9 mouse cellular contexts compared by ENCODE assay signal in the genomic region with DNA sequence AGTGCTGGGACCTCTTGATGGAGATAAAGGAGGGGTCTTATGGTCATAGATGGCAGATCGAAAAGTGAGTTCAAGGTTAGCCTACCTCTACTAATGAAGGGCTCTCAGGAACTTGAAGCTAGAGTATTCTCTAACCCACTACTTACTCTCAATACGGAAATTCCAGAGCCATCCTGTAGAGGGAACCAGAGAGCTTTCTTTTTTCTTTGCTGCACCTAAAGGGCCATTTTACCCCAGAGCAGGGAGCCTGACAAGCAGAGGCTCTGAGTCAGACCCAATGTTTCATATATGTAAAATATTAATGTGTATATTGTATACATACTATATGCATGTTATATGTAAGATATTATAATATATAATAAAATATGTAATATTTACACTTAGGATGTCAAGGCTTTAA.
DNase-seq lines count a peak whose midpoint lies in the region; ATAC-seq and TF ChIP-seq lines count a peak whose summit lies in the region.
"Had no signal": no experiment of that assay in that cellular context is flagged by ENCODE, and none has a peak within 500 bp of the region (broad histone marks: within the 10 kb centered on the region; RNA-seq: fewer than 3 reads in every experiment).

No protein-coding gene starts in this region.

- H3K4me1 ChIP-seq in hindbrain, embryonic 10.5 days (replicated peaks) = no peaks in the 10 kb centered on the region
- H3K4me1 ChIP-seq in hindbrain, embryonic 13.5 days (replicated peaks) = no peaks in the 10 kb centered on the region
- H3K4me1 ChIP-seq in MEL (ENCODE audit: control insufficient read depth in 1 of 2, insufficient read depth in 2 of 2, low read length in 2 of 2) = no peaks in the 10 kb centered on the region
- no peaks in the 10 kb centered on the region for H3K4me1 ChIP-seq in heart, postnatal 0 days (ENCODE audit: control insufficient read depth, insufficient read depth)
- no peaks in the 10 kb centered on the region for H3K4me1 ChIP-seq in midbrain, embryonic 12.5 days
- H3K4me1 ChIP-seq: liver, embryonic 15.5 days had no signal

- H3K27ac ChIP-seq in hindbrain, embryonic 10.5 days = no peak overlapping the region
- H3K27ac ChIP-seq in hindbrain, embryonic 13.5 days = no peak overlapping the region
- H3K27ac ChIP-seq in MEL (ENCODE audit: control insufficient read depth, low read depth, low read length) = no peak overlapping the region
- H3K27ac ChIP-seq in heart, postnatal 0 days (ENCODE audit: low read depth) = no peak overlapping the region
- H3K27ac ChIP-seq in midbrain, embryonic 12.5 days (replicated peaks) = no peak overlapping the region
- H3K27ac ChIP-seq: liver, embryonic 15.5 days had no signal

- peak; percentile 7 to 58 (median 54); a peak in 5 of 6 replicates for TF ChIP-seq CTCF in MEL (IDR thresholded peaks at IDR 0.05 in 2 of 3, conservative IDR thresholded peaks at IDR 0.05 in 1 of 3; ENCODE audit: control insufficient read depth in 1 of 3, insufficient read depth in 1 of 3, low read depth in 2 of 3, low read length in 3 of 3, poor library complexity in 1 of 3, severe bottlenecking in 1 of 3)
- TF ChIP-seq CTCF in heart, postnatal 0 days (IDR thresholded peaks at IDR 0.05; ENCODE audit: low read depth) = peak; percentile 77

- TF ChIP-seq RAD21 in MEL (IDR thresholded peaks at IDR 0.05; ENCODE audit: low read depth, low read length) = peak; percentile 50

- no peak for TF ChIP-seq POLR2A in MEL (IDR thresholded peaks at IDR 0.05; ENCODE audit: control insufficient read depth in 1 of 2, insufficient read depth in 1 of 2, low read depth in 1 of 2, low read length in 2 of 2, poor library complexity in 1 of 2)

- no peaks in the 10 kb centered on the region for H3K79me2 ChIP-seq in MEL (ENCODE audit: control insufficient read depth, insufficient read depth, low read length, poor library complexity)

- no peak for TF ChIP-seq EP300 in MEL (IDR thresholded peaks at IDR 0.05; ENCODE audit: low read depth in 1 of 2, low read length in 2 of 2)
- no peak for TF ChIP-seq EP300 in heart, postnatal 0 days (IDR thresholded peaks at IDR 0.05; ENCODE audit: low read depth)

- no peaks in the 10 kb centered on the region; the same call in 1 of the 2 replicates for H3K27me3 ChIP-seq in hindbrain, embryonic 10.5 days (ENCODE audit: insufficient read depth, poor library complexity, severe bottlenecking)
- H3K27me3 ChIP-seq in hindbrain, embryonic 13.5 days = 0 out of 2 replicates have a peak, but pooled peaks cover 2% of the 10 kb centered on the region
- H3K27me3 ChIP-seq in MEL (ENCODE audit: control insufficient read depth in 1 of 2, insufficient read depth in 2 of 2, low read length in 2 of 2) = no peaks in the 10 kb centered on the region
- H3K27me3 ChIP-seq in heart, postnatal 0 days (ENCODE audit: control insufficient read depth, insufficient read depth, low read length) = peaks cover 44% of the 10 kb centered on the region
- H3K27me3 ChIP-seq in midbrain, embryonic 12.5 days = peaks cover 70% of the 10 kb centered on the region
- H3K27me3 ChIP-seq: liver, embryonic 15.5 days had no signal

- H3K9me3 ChIP-seq in hindbrain, embryonic 10.5 days = no peaks in the 10 kb centered on the region
- no peaks in the 10 kb centered on the region for H3K9me3 ChIP-seq in hindbrain, embryonic 13.5 days
- no peaks in the 10 kb centered on the region for H3K9me3 ChIP-seq in MEL (replicated peaks; ENCODE audit: insufficient read depth, low read length)
- no peaks in the 10 kb centered on the region for H3K9me3 ChIP-seq in heart, postnatal 0 days (replicated peaks; ENCODE audit: control insufficient read depth, low read length)
- no peaks in the 10 kb centered on the region for H3K9me3 ChIP-seq in midbrain, embryonic 12.5 days
- H3K9me3 ChIP-seq: liver, embryonic 15.5 days had no signal

- no peak overlapping the region for H3K4me2 ChIP-seq in hindbrain, embryonic 13.5 days
- no peak overlapping the region for H3K4me2 ChIP-seq in heart, postnatal 0 days (ENCODE audit: low read depth, low read length)
- H3K4me2 ChIP-seq in midbrain, embryonic 12.5 days (replicated peaks) = no peak overlapping the region
- H3K4me2 ChIP-seq: liver, embryonic 15.5 days had no signal

- WGBS in hindbrain, embryonic 10.5 days = 24% methylated on average over 2 of the region's 2 CpGs
- WGBS in hindbrain, embryonic 13.5 days = 26% methylated on average over 2 of the region's 2 CpGs
- 14% methylated on average over 2 of the region's 2 CpGs for WGBS in heart, postnatal 0 days
- 19% methylated on average over 2 of the region's 2 CpGs for WGBS in midbrain, embryonic 12.5 days

- H3K9ac ChIP-seq in hindbrain, embryonic 13.5 days = no peak overlapping the region
- H3K9ac ChIP-seq in MEL (ENCODE audit: control insufficient read depth, low read depth, low read length, poor library complexity, severe bottlenecking) = no peak overlapping the region
- no peak overlapping the region for H3K9ac ChIP-seq in heart, postnatal 0 days (replicated peaks; ENCODE audit: low read depth, low read length)
- no peak overlapping the region for H3K9ac ChIP-seq in midbrain, embryonic 12.5 days (replicated peaks)
- H3K9ac ChIP-seq: liver, embryonic 15.5 days had no signal

- no peak overlapping the region for H3K4me3 ChIP-seq in hindbrain, embryonic 10.5 days
- no peak overlapping the region for H3K4me3 ChIP-seq in hindbrain, embryonic 13.5 days
- no peak overlapping the region for H3K4me3 ChIP-seq in MEL (ENCODE audit: control insufficient read depth in 1 of 2, insufficient read depth in 1 of 2, low read depth in 2 of 2, low read length in 2 of 2)
- no peak overlapping the region for H3K4me3 ChIP-seq in heart, postnatal 0 days (ENCODE audit: low read depth, low read length)
- H3K4me3 ChIP-seq in midbrain, embryonic 12.5 days = no peak overlapping the region
- H3K4me3 ChIP-seq: liver, embryonic 15.5 days had no signal

- peak; percentile 12 for DNase-seq in hindbrain, embryonic 10.5 days (ENCODE audit: low spot score)
- DNase-seq in MEL (ENCODE audit: low read depth, low spot score) = peak; percentile 35
- DNase-seq in cerebellum, adult 18-20 months = peak; percentile 36 to 50
- peak; percentile 72 for DNase-seq in heart, postnatal 0 days (ENCODE audit: low spot score)
- DNase-seq in layer of hippocampus, adult 8-10 months (ENCODE audit: low spot score in 2 of 2) = peak; percentile 42 to 57
- peak; percentile 10 for DNase-seq in thymus, postnatal 25 days

- H3K36me3 ChIP-seq in hindbrain, embryonic 10.5 days = no peaks in the 10 kb centered on the region
- H3K36me3 ChIP-seq in hindbrain, embryonic 13.5 days = no peaks in the 10 kb centered on the region
- H3K36me3 ChIP-seq in MEL (ENCODE audit: control insufficient read depth in 1 of 2, insufficient read depth in 2 of 2, low read length in 2 of 2) = no peaks in the 10 kb centered on the region
- H3K36me3 ChIP-seq in heart, postnatal 0 days (replicated peaks; ENCODE audit: control insufficient read depth, insufficient read depth, low read length) = no peaks in the 10 kb centered on the region
- H3K36me3 ChIP-seq in midbrain, embryonic 12.5 days = no peaks in the 10 kb centered on the region
- H3K36me3 ChIP-seq: liver, embryonic 15.5 days had no signal

- no peak for ATAC-seq in hindbrain, embryonic 13.5 days (ENCODE audit: low FRiP score)
- ATAC-seq in heart, postnatal 0 days (ENCODE audit: insufficient read depth, low read depth) = no peak
- 0 out of 2 replicates have a peak, but pooled peaks have one; percentile 52 for ATAC-seq in midbrain, embryonic 12.5 days (ENCODE audit: low FRiP score, low read depth)

TF ChIP-seq in MEL, 35 proteins besides CTCF, POLR2A, EP300 and RAD21:
- peak; percentile 14; the same call in 1 of the 2 replicates for TF ChIP-seq ZC3H11A (IDR thresholded peaks at IDR 0.05; ENCODE audit: low read depth, low read length)
- peak; percentile 26; the same call in 1 of the 2 replicates for TF ChIP-seq SMC3 (IDR thresholded peaks at IDR 0.05; ENCODE audit: low read depth, low read length)
- TF ChIP-seq GABPA (IDR thresholded peaks at IDR 0.05; ENCODE audit: low read depth, low read length) = no peak

Comparison
In these comparisons a context has a peak if more than half of its experiments do, and no peak if none do; other contexts are left out.
1. DNase-seq: peak in every context shown above with its lines; median percentile 72 in heart, postnatal 0 days; 50 in layer of hippocampus, adult 8-10 months; 43 in cerebellum, adult 18-20 months; 35 in MEL; 12 in hindbrain, embryonic 10.5 days; 10 in thymus, postnatal 25 days.